Mouse (Mus musculus): ENCODE measurements at regions not wholly inside any gene's neighbourhood (a gene's known extent, or its start where the extent isn't known, plus 50 kb on each side); places are given as distances from the start of the nearest gene placed in this dataset.

DNA sequence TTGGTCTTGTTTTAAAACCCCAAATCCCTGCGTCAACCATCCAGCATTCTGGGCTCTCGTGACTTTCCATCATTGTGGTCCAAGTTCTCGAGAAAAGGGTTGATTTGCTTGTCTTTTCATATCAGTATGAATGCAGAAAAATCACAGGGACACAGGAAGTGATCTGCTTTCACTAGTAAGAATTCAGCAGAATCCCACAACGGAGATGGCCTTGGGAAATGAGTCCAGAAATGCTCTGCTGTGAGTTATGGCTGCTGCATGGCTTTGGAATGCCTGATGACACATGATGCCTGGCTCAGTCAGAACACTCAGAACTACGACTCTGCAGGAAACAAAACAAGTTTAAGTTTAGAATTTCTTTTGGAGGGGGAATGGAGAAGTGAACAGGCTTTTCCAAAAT, 156.7 kb upstream of the Zfhx3 start:
- peaks cover 5% of the 10 kb centered on the region for H3K4me1 ChIP-seq (ENCODE audit: control insufficient read depth, insufficient read depth, low read length)
- TF ChIP-seq POLR2A (IDR thresholded peaks at IDR 0.05; ENCODE audit: low read depth, low read length), result no peak
- no peak for TF ChIP-seq CTCF (IDR thresholded peaks at IDR 0.05; ENCODE audit: borderline replicate concordance, insufficient read depth, low read length)
- H3K4me3 ChIP-seq (ENCODE audit: insufficient read depth, low read length), result no peak overlapping the region
- H3K27ac ChIP-seq (ENCODE audit: insufficient read depth, low read length), result peak overlapping the region; percentile 93

- TF ChIP-seq CTCF (IDR thresholded peaks at IDR 0.05; ENCODE audit: borderline replicate concordance, insufficient read depth, low read length) (no peak), POLR2A (IDR thresholded peaks at IDR 0.05; ENCODE audit: low read depth, low read length) (no peak)
- Histone ChIP-seq H3K4me3 (ENCODE audit: insufficient read depth, low read length) (no peak overlapping the region), H3K27ac (ENCODE audit: insufficient read depth, low read length) (peak overlapping the region; percentile 83), H3K4me1 (ENCODE audit: control insufficient read depth, insufficient read depth, low read length) (no peaks in the 10 kb centered on the region; the same call in 1 of the 2 replicates)
Measured at GRCm38 (mm10) chr8:107792286-107792685, 150.2 kb upstream of the Zfhx3 start.

- Histone ChIP-seq H3K27ac (ENCODE audit: insufficient read depth, low read length) (no peak overlapping the region), H3K4me1 (ENCODE audit: control insufficient read depth, insufficient read depth, low read length) (no peaks in the 10 kb centered on the region), H3K4me3 (ENCODE audit: insufficient read depth, low read length) (no peak overlapping the region)
- TF ChIP-seq POLR2A (IDR thresholded peaks at IDR 0.05; ENCODE audit: low read depth, low read length), result no peak
- no peak for TF ChIP-seq CTCF (IDR thresholded peaks at IDR 0.05; ENCODE audit: borderline replicate concordance, insufficient read depth, low read length)
Measured at GRCm38 (mm10) chr8:107814931-107815330, 127.5 kb upstream of the Zfhx3 start.

GRCm38 (mm10) chr8:107815775-107816174, 126.7 kb upstream of the Zfhx3 start:
- Histone ChIP-seq H3K4me1 (ENCODE audit: control insufficient read depth, insufficient read depth, low read length) (no peaks in the 10 kb centered on the region), H3K27ac (ENCODE audit: insufficient read depth, low read length) (no peak overlapping the region), H3K4me3 (ENCODE audit: insufficient read depth, low read length) (no peak overlapping the region)
- TF ChIP-seq CTCF (IDR thresholded peaks at IDR 0.05; ENCODE audit: borderline replicate concordance, insufficient read depth, low read length), result no peak
- no peak for TF ChIP-seq POLR2A (IDR thresholded peaks at IDR 0.05; ENCODE audit: low read depth, low read length)

- TF ChIP-seq POLR2A (IDR thresholded peaks at IDR 0.05; ENCODE audit: low read depth, low read length) (no peak), CTCF (IDR thresholded peaks at IDR 0.05; ENCODE audit: borderline replicate concordance, insufficient read depth, low read length) (no peak)
- Histone ChIP-seq H3K4me1 (ENCODE audit: control insufficient read depth, insufficient read depth, low read length) (peaks cover 3% of the 10 kb centered on the region; the same call in 1 of the 2 replicates), H3K27ac (ENCODE audit: insufficient read depth, low read length) (no peak overlapping the region), H3K4me3 (ENCODE audit: insufficient read depth, low read length) (no peak overlapping the region)
Measured at GRCm38 (mm10) chr8:107817796-107818195, 124.6 kb upstream of the Zfhx3 start.

- Histone ChIP-seq H3K27ac (ENCODE audit: insufficient read depth, low read length) (no peak overlapping the region), H3K4me1 (ENCODE audit: control insufficient read depth, insufficient read depth, low read length) (peaks cover 3% of the 10 kb centered on the region; the same call in 1 of the 2 replicates), H3K4me3 (ENCODE audit: insufficient read depth, low read length) (no peak overlapping the region)
- TF ChIP-seq POLR2A (IDR thresholded peaks at IDR 0.05; ENCODE audit: low read depth, low read length) (no peak), CTCF (IDR thresholded peaks at IDR 0.05; ENCODE audit: borderline replicate concordance, insufficient read depth, low read length) (no peak)
Measured at GRCm38 (mm10) chr8:107820174-107820760, 122.2 kb upstream of the Zfhx3 start.

GRCm38 (mm10) chr8:107821522-107821921, 120.9 kb upstream of the Zfhx3 start:
- peaks cover 3% of the 10 kb centered on the region; the same call in 1 of the 2 replicates for H3K4me1 ChIP-seq (ENCODE audit: control insufficient read depth, insufficient read depth, low read length)
- no peak overlapping the region for H3K27ac ChIP-seq (ENCODE audit: insufficient read depth, low read length)
- no peak for TF ChIP-seq POLR2A (IDR thresholded peaks at IDR 0.05; ENCODE audit: low read depth, low read length)
- TF ChIP-seq CTCF (IDR thresholded peaks at IDR 0.05; ENCODE audit: borderline replicate concordance, insufficient read depth, low read length), result no peak

DNA sequence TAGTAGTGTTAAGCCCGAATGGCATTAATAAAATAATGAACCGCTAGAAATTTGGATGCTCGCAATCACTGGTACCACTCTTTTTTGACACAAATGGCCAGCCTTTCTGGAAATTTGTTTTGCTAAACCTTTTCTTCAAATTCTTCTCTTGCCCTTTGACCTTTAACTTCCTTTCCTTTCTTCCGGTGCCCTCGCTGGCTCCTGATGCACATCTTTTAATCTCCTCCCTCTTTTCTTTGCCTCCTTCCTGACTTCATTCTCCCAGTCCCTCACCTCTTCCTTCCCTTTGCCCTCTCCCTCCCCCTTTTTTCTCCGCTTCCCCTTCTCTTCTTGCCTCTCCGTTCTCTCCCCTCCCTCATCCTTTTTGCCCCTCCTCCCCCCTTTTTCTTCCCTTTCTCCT, 118.3 kb upstream of the Zfhx3 start:
- Histone ChIP-seq H3K4me1 (ENCODE audit: control insufficient read depth, insufficient read depth, low read length) (peaks cover 3% of the 10 kb centered on the region; the same call in 1 of the 2 replicates), H3K4me3 (ENCODE audit: insufficient read depth, low read length) (no peak overlapping the region), H3K27ac (ENCODE audit: insufficient read depth, low read length) (no peak overlapping the region)

More at GRCm38 (mm10) chr8:107821522-107821921, 120.9 kb upstream of the Zfhx3 start:
- no peak overlapping the region for H3K4me3 ChIP-seq (ENCODE audit: insufficient read depth, low read length)

DNA sequence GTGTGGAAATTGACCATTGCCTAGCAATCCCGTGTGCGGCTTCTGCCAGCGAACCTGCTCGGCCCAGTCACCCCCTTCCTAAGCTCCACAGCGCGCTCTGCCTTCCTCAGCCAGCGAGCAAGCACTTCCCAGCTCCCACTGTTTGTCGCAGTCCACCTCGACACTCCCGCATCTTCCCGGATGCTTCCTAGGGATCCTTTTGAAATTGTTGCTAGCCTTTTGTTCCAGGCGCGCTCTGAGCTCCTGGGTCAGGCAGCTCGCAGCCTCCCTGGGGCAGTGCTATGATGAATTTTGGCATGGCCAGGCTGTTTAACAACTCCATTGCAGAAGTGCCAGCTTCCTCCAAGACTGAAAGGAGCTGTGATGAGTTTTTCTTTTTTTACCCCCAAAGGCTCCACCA, 117.8 kb upstream of the Zfhx3 start:
- Histone ChIP-seq H3K4me1 (ENCODE audit: control insufficient read depth, insufficient read depth, low read length) (peaks cover 3% of the 10 kb centered on the region; the same call in 1 of the 2 replicates), H3K27ac (ENCODE audit: insufficient read depth, low read length) (no peak overlapping the region), H3K4me3 (ENCODE audit: insufficient read depth, low read length) (no peak overlapping the region)
- no peak for TF ChIP-seq CTCF (IDR thresholded peaks at IDR 0.05; ENCODE audit: borderline replicate concordance, insufficient read depth, low read length)
- no peak for TF ChIP-seq POLR2A (IDR thresholded peaks at IDR 0.05; ENCODE audit: low read depth, low read length)

More for the DNA sequence above, 118.3 kb upstream of the Zfhx3 start:
- TF ChIP-seq CTCF (IDR thresholded peaks at IDR 0.05; ENCODE audit: borderline replicate concordance, insufficient read depth, low read length) (no peak), POLR2A (IDR thresholded peaks at IDR 0.05; ENCODE audit: low read depth, low read length) (no peak)

- no peaks in the 10 kb centered on the region for H3K4me1 ChIP-seq (ENCODE audit: control insufficient read depth, insufficient read depth, low read length)
- no peak overlapping the region for H3K4me3 ChIP-seq (ENCODE audit: insufficient read depth, low read length)
- TF ChIP-seq POLR2A (IDR thresholded peaks at IDR 0.05; ENCODE audit: low read depth, low read length) (no peak), CTCF (IDR thresholded peaks at IDR 0.05; ENCODE audit: borderline replicate concordance, insufficient read depth, low read length) (no peak)
- no peak overlapping the region for H3K27ac ChIP-seq (ENCODE audit: insufficient read depth, low read length)
Measured at GRCm38 (mm10) chr8:107827500-107828125, 114.8 kb upstream of the Zfhx3 start.

Data from embryonic fibroblast, embryonic 13.5 days (primary cell).